Mouse (Mus musculus) stomach, postnatal 0 days (tissue): ENCODE results near the gene Paqr7.

ENCODE experiments used
- CTCF ChIP-seq: IDR thresholded peaks from 2 replicates; pipeline ENCODE4 v1.5.1; 2016; ENCODE audit warnings: antibody characterized with exemption, low read depth, mild to moderate bottlenecking, moderate library complexity
- EP300 ChIP-seq: optimal IDR thresholded peaks from 2 replicates; pipeline ENCODE3; 2016; ENCODE audit warnings: antibody characterized with exemption

GRCm38 (mm10) chr4:134516981-134517380 lies 20.5 kb downstream of the Paqr7 start:
- TF ChIP-seq CTCF: no peak
- TF ChIP-seq EP300: no peak
